9 mouse cellular contexts compared by ENCODE assay signal in the genomic region with DNA sequence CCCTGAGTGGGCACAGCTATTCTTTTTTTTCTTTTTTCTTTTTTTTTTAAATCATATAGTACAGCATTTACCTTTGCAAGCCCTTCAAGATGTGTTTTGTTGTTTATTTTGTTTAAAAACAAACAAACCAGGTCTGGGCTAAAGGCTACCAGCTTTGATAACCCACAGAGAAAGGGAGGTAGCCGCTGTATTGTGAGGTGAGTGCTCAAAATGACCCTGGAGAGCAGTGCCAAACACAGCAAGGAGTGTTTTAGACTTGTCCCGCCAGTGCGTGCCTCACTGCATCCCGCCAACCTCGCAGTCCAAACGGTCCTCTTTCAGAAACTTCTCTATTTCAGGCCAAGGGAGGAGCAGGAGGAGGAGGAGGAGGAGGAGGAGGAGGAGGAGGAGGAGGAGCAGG.
DNase-seq lines count a peak whose midpoint lies in the region; ATAC-seq and TF ChIP-seq lines count a peak whose summit lies in the region.
"Had no signal": no experiment of that assay in that cellular context is flagged by ENCODE, and none has a peak within 500 bp of the region (broad histone marks: within the 10 kb centered on the region; RNA-seq: fewer than 3 reads in every experiment).

No protein-coding gene starts in this region.

- no peaks in the 10 kb centered on the region for H3K36me3 ChIP-seq in embryonic facial prominence, embryonic 10.5 days (replicated peaks)
- H3K36me3 ChIP-seq in limb, embryonic 12.5 days = no peaks in the 10 kb centered on the region

- H3K27me3 ChIP-seq in embryonic facial prominence, embryonic 10.5 days (replicated peaks; ENCODE audit: low read depth, poor library complexity, severe bottlenecking) = no peaks in the 10 kb centered on the region
- no peaks in the 10 kb centered on the region for H3K27me3 ChIP-seq in limb, embryonic 12.5 days

- peaks cover 42% of the 10 kb centered on the region for H3K4me1 ChIP-seq in embryonic facial prominence, embryonic 10.5 days
- H3K4me1 ChIP-seq in limb, embryonic 12.5 days (replicated peaks) = peaks cover 31% of the 10 kb centered on the region

- H3K9me3 ChIP-seq in embryonic facial prominence, embryonic 10.5 days = no peaks in the 10 kb centered on the region
- no peaks in the 10 kb centered on the region for H3K9me3 ChIP-seq in limb, embryonic 12.5 days

- no peak for ATAC-seq in limb, embryonic 12.5 days (ENCODE audit: insufficient number of reproducible peaks, insufficient read depth, low FRiP score, low TSS enrichment, low read depth)
- ATAC-seq in megakaryocyte-erythroid progenitor cell, adult 5-6 weeks (replicated peaks; ENCODE audit: low FRiP score, low TSS enrichment, poor library complexity, severe bottlenecking) = 0 out of 2 replicates have a peak, but pooled peaks have one; percentile 35
- no peak for ATAC-seq in erythroblast, adult 5-6 weeks (replicated peaks; ENCODE audit: low FRiP score, poor library complexity, severe bottlenecking)

- no peak for DNase-seq in layer of hippocampus, adult 2 months (ENCODE audit: low spot score in 2 of 2)
- DNase-seq in layer of hippocampus, adult 11-12 months (ENCODE audit: low spot score) = no peak
- DNase-seq in embryonic facial prominence, embryonic 10.5 days (ENCODE audit: low spot score) = no peak
- no peak for DNase-seq in layer of hippocampus, adult 9-11 months
- DNase-seq in urinary bladder, postnatal 4 days (ENCODE audit: low spot score in 2 of 2) = no peak
- DNase-seq: embryo, embryonic 11 days had no signal

- no peak overlapping the region for H3K4me3 ChIP-seq in layer of hippocampus, adult 2 months
- no peak overlapping the region for H3K4me3 ChIP-seq in embryonic facial prominence, embryonic 10.5 days
- no peak overlapping the region for H3K4me3 ChIP-seq in limb, embryonic 12.5 days (replicated peaks)

- H3K9ac ChIP-seq in limb, embryonic 12.5 days (replicated peaks) = no peak overlapping the region

- peak overlapping the region; percentile 43; the same call in 1 of the 2 replicates for H3K27ac ChIP-seq in layer of hippocampus, adult 2 months
- H3K27ac ChIP-seq in embryonic facial prominence, embryonic 10.5 days (replicated peaks) = 0 out of 2 replicates have a peak overlapping the region, but pooled peaks have one; percentile 30
- 0 out of 2 replicates have a peak overlapping the region, but pooled peaks have one; percentile 8 for H3K27ac ChIP-seq in limb, embryonic 12.5 days

- no peak overlapping the region for H3K4me2 ChIP-seq in limb, embryonic 12.5 days

- no peak for TF ChIP-seq CTCF in layer of hippocampus, adult 2 months (conservative IDR thresholded peaks at IDR 0.05)

- 73% methylated on average over 6 of the region's 6 CpGs for WGBS in embryonic facial prominence, embryonic 10.5 days
- 63% methylated on average over 6 of the region's 6 CpGs for WGBS in limb, embryonic 12.5 days
